In genomic region chr17:13761179-13761913, GRCm38 (mm10) we compare ENCODE assay signal across 8 mouse cellular contexts. TPM values are rescaled to one million over a fixed set of nuclear protein-coding genes. Genes with fewer than 3 reads are reported as not detected.
DNase-seq lines count a peak whose midpoint lies in the region; ATAC-seq and TF ChIP-seq lines count a peak whose summit lies in the region.

TSS of gene Tcte2 (minus strand) at chr17:13761825.

- DNase-seq in brain, embryonic 14.5 days (ENCODE audit: low read depth): peak; percentile 72
- peak; percentile 17 for DNase-seq in heart, postnatal 25 days (ENCODE audit: low spot score)
- no peak for DNase-seq in layer of hippocampus, adult 8-10 months (ENCODE audit: low spot score in 2 of 2)
- DNase-seq in lung, postnatal 0 days (ENCODE audit: low spot score): peak; percentile 50
- DNase-seq in right cerebral cortex, postnatal 14 days: peak; percentile 49

- intact Hi-C loops in heart, postnatal 25 days (cut with DNase I): loop anchor here (2.0 kb wide), 1 partner anchor 79 kb away; no protein-coding TSS in a partner anchor

- H3K4me1 ChIP-seq in erythroblast, embryonic 14.5 days (ENCODE audit: control insufficient read depth): no peaks in the 10 kb centered on the region
- peaks cover 58% of the 10 kb centered on the region for H3K4me1 ChIP-seq in forebrain, embryonic 13.5 days
- no peaks in the 10 kb centered on the region; the same call in 1 of the 2 replicates for H3K4me1 ChIP-seq in lung, postnatal 0 days (ENCODE audit: insufficient read depth, low read depth, low read length)

- H3K4me2 ChIP-seq in forebrain, embryonic 13.5 days: peak within 1 kb of the TSS; percentile 93
- H3K4me2 ChIP-seq in lung, postnatal 0 days (replicated peaks; ENCODE audit: low read depth, low read length): peak within 1 kb of the TSS; percentile 99

- no peak for TF ChIP-seq CTCF in brain, embryonic 14.5 days (IDR thresholded peaks at IDR 0.05; ENCODE audit: borderline replicate concordance, extremely low read depth, insufficient read depth, insufficient read length)
- TF ChIP-seq CTCF in lung, postnatal 0 days (IDR thresholded peaks at IDR 0.05): no peak

- no peak for TF ChIP-seq POLR2A in brain, embryonic 14.5 days (IDR thresholded peaks at IDR 0.05; ENCODE audit: borderline replicate concordance, extremely low read depth, insufficient read depth, insufficient read length, poor library complexity, severe bottlenecking)

- peaks cover 56% of the 10 kb centered on the region for H3K27me3 ChIP-seq in erythroblast, embryonic 14.5 days (ENCODE audit: control insufficient read depth)
- no peaks in the 10 kb centered on the region for H3K27me3 ChIP-seq in forebrain, embryonic 13.5 days
- H3K27me3 ChIP-seq in lung, postnatal 0 days (replicated peaks; ENCODE audit: insufficient read depth, low read length): no peaks in the 10 kb centered on the region

- H3K9ac ChIP-seq in forebrain, embryonic 13.5 days: peak within 1 kb of the TSS; percentile 96
- peak within 1 kb of the TSS; percentile 76 for H3K9ac ChIP-seq in lung, postnatal 0 days (replicated peaks; ENCODE audit: low read depth)

- no peak for TF ChIP-seq EP300 in lung, postnatal 0 days (IDR thresholded peaks at IDR 0.05)

- H3K36me3 ChIP-seq in erythroblast, embryonic 14.5 days (ENCODE audit: control insufficient read depth): no peaks in the 10 kb centered on the region
- no peaks in the 10 kb centered on the region for H3K36me3 ChIP-seq in forebrain, embryonic 13.5 days (ENCODE audit: poor library complexity, severe bottlenecking)
- H3K36me3 ChIP-seq in lung, postnatal 0 days (ENCODE audit: insufficient read depth, low read length): no peaks in the 10 kb centered on the region

- ATAC-seq in erythroblast, adult 5-6 weeks (replicated peaks; ENCODE audit: low FRiP score, poor library complexity, severe bottlenecking): no peak
- peak; percentile 30 for ATAC-seq in forebrain, embryonic 13.5 days
- ATAC-seq in lung, postnatal 0 days: peak; percentile 6; the same call in 1 of the 2 replicates

- H3K9me3 ChIP-seq in erythroblast, embryonic 14.5 days (ENCODE audit: control insufficient read depth, low read length): no peaks in the 10 kb centered on the region
- H3K9me3 ChIP-seq in forebrain, embryonic 13.5 days (replicated peaks): no peaks in the 10 kb centered on the region
- H3K9me3 ChIP-seq in lung, postnatal 0 days (ENCODE audit: low read length): no peaks in the 10 kb centered on the region

- H3K27ac ChIP-seq in forebrain, embryonic 13.5 days: peak within 1 kb of the TSS; percentile 97
- H3K27ac ChIP-seq in lung, postnatal 0 days (ENCODE audit: low read length): peak within 1 kb of the TSS; percentile 97

- under 1% methylated on average over 74 of the region's 74 CpGs for WGBS in forebrain, embryonic 13.5 days
- WGBS in lung, postnatal 0 days: 1% methylated on average over 69 of the region's 74 CpGs

- peak within 1 kb of the TSS; percentile 59 for H3K4me3 ChIP-seq in erythroblast, embryonic 14.5 days (replicated peaks)
- H3K4me3 ChIP-seq in forebrain, embryonic 13.5 days: peak within 1 kb of the TSS; percentile 98
- peak within 1 kb of the TSS; percentile 85 for H3K4me3 ChIP-seq in lung, postnatal 0 days (ENCODE audit: low read depth, low read length)

RNA-seq across cellular contexts. Expression of gene Tcte2, which starts in this region (rescaled TPM):
- not detected in 2 replicates for polyA plus RNA-seq in erythroblast, embryonic 14.5 days (2012)
- 2.9 TPM in 1 of 2 replicates, not detected in the other for total RNA-seq in erythroblast, adult 5-6 weeks (2015; ENCODE audit: low replicate concordance)
- not detected in 2 replicates for total RNA-seq in erythroblast, adult 5-6 weeks (2017; ENCODE audit: low replicate concordance)
- 15.3 and 18.4 TPM in 2 replicates for polyA plus RNA-seq in brain, embryonic 14.5 days (2012; rRNA removed)
- 19.2 and 20.6 TPM in 2 replicates for polyA plus RNA-seq in forebrain, embryonic 13.5 days (2015; fragmentation: Nextera tagmentation; extraction: Ambion mirVana)
- 1 to 10 TPM; 4.4 to 5.6 TPM for total RNA-seq in heart, postnatal 25 days (2021)
- total RNA-seq in layer of hippocampus, adult 8-10 months (2022): 10 to 100 TPM; 18.3 to 21.9 (median 19.9) TPM
- polyA plus RNA-seq in lung, postnatal 0 days (2015; fragmentation: Nextera tagmentation; extraction: Ambion mirVana): 3.9 and 4.4 TPM in 2 replicates

Comparison
In these comparisons a context has a peak if more than half of its experiments do, and no peak if none do; other contexts are left out.
1. DNase-seq: peak in brain, embryonic 14.5 days (single experiment), heart, postnatal 25 days (single experiment), lung, postnatal 0 days (single experiment) and right cerebral cortex, postnatal 14 days (single experiment); none in layer of hippocampus, adult 8-10 months (0 of 2).
2. Peak in every context shown above with its lines, with median percentiles within 50 percentile points of each other: H3K4me3 ChIP-seq.